Mouse (Mus musculus) brown adipose tissue, adult 24 weeks (tissue): ENCODE data around the gene Gon7. TPM values are rescaled to one million over a fixed set of nuclear protein-coding genes. Genes with fewer than 3 reads are reported as not detected.

Experiments used
- H3K27ac ChIP-seq: fragments of 200-500 bp; replicated peaks from 2 replicates; pipeline ENCODE4 v1.5.1; 2012; ENCODE audit warnings: low read depth, mild to moderate bottlenecking, low read length
- H3K4me1 ChIP-seq: fragments of 200-500 bp; 2 replicates; pipeline ENCODE4 v1.6.1; 2012; ENCODE audit warnings: low read length, mixed read lengths; ENCODE audit not compliant: control insufficient read depth, insufficient read depth, insufficient read length
- H3K4me3 ChIP-seq: fragments of 200-500 bp; 2 replicates; pipeline ENCODE4 v1.5.1; 2012; ENCODE audit warnings: low read depth, mild to moderate bottlenecking, low read length, moderate library complexity; ENCODE audit not compliant: insufficient read depth
- polyA plus RNA-seq: library from polyadenylated mRNA; stranded (reverse); fragments of >200 nt; gene quantifications from 2 replicates; pipeline ENCODE4 v1.2.4, GENCODE M21; 2012; ENCODE audit not compliant: missing spikeins, insufficient read depth, insufficient read length

Gene Gon7
- 7.5 and 8.8 TPM in 2 replicates for polyA plus RNA-seq

- Histone ChIP-seq H3K27ac (peak within 1 kb of the TSS; percentile 86), H3K4me1 (peaks cover 6% of the 10 kb centered on the region; the same call in 1 of the 2 replicates), H3K4me3 (peak within 1 kb of the TSS; percentile 98)
Observed at GRCm38 (mm10) chr12:102757689-102758402, at the start of gene Gon7, which contains the start of the genes Gm28051 and Ubr7. Gene Gon7, minus strand, starts transcription at chr12:102757803. Gene Gm28051, minus strand, starts transcription at chr12:102757765. Gene Ubr7, plus strand, starts transcription at chr12:102757967.

- Histone ChIP-seq H3K27ac (no peak overlapping the region), H3K4me1 (no peaks in the 10 kb centered on the region), H3K4me3 (no peak overlapping the region)
Observed at GRCm38 (mm10) chr12:102799528-102799927, 41.9 kb upstream of the Gon7 start.

GRCm38 (mm10) chr12:102787927-102788326, 30.3 kb upstream of the Gon7 start:
- no peaks in the 10 kb centered on the region for H3K4me1 ChIP-seq
- H3K27ac ChIP-seq = no peak overlapping the region

GRCm38 (mm10) chr12:102785593-102785985, 28.0 kb upstream of the Gon7 start:
- no peaks in the 10 kb centered on the region for H3K4me1 ChIP-seq
- no peak overlapping the region for H3K27ac ChIP-seq
- H3K4me3 ChIP-seq = no peak overlapping the region

More at GRCm38 (mm10) chr12:102787927-102788326, 30.3 kb upstream of the Gon7 start:
- H3K4me3 ChIP-seq = no peak overlapping the region

GRCm38 (mm10) chr12:102784899-102785592, 27.4 kb upstream of the Gon7 start:
- no peak overlapping the region for H3K4me3 ChIP-seq
- H3K27ac ChIP-seq = no peak overlapping the region
- H3K4me1 ChIP-seq = no peaks in the 10 kb centered on the region

- Histone ChIP-seq H3K4me3 (no peak overlapping the region), H3K4me1 (no peaks in the 10 kb centered on the region), H3K27ac (no peak overlapping the region)
Observed at GRCm38 (mm10) chr12:102782841-102783240, 25.2 kb upstream of the Gon7 start.

- Histone ChIP-seq H3K27ac (no peak overlapping the region), H3K4me3 (no peak overlapping the region), H3K4me1 (no peaks in the 10 kb centered on the region)
Observed at GRCm38 (mm10) chr12:102779452-102779851, 21.8 kb upstream of the Gon7 start.

GRCm38 (mm10) chr12:102778151-102778550, 20.5 kb upstream of the Gon7 start:
- Histone ChIP-seq H3K4me1 (no peaks in the 10 kb centered on the region), H3K27ac (no peak overlapping the region), H3K4me3 (no peak overlapping the region)

- Histone ChIP-seq H3K4me3 (no peak overlapping the region), H3K27ac (no peak overlapping the region), H3K4me1 (no peaks in the 10 kb centered on the region)
Observed at GRCm38 (mm10) chr12:102776035-102776434, 18.4 kb upstream of the Gon7 start.

- Histone ChIP-seq H3K27ac (no peak overlapping the region), H3K4me1 (no peaks in the 10 kb centered on the region)
Observed at GRCm38 (mm10) chr12:102772676-102773075, 15.1 kb upstream of the Gon7 start.

GRCm38 (mm10) chr12:102771601-102772000, 14.0 kb upstream of the Gon7 start:
- Histone ChIP-seq H3K4me1 (no peaks in the 10 kb centered on the region), H3K4me3 (no peak overlapping the region), H3K27ac (no peak overlapping the region)

More at GRCm38 (mm10) chr12:102772676-102773075, 15.1 kb upstream of the Gon7 start:
- H3K4me3 ChIP-seq = no peak overlapping the region

- no peak overlapping the region for H3K27ac ChIP-seq
- no peaks in the 10 kb centered on the region for H3K4me1 ChIP-seq
- no peak overlapping the region for H3K4me3 ChIP-seq
Observed at GRCm38 (mm10) chr12:102769000-102769399, 11.4 kb upstream of the Gon7 start.

GRCm38 (mm10) chr12:102763696-102764095, 6.1 kb upstream of the Gon7 start:
- Histone ChIP-seq H3K27ac (no peak overlapping the region), H3K4me3 (no peak overlapping the region), H3K4me1 (peaks cover 3% of the 10 kb centered on the region; the same call in 1 of the 2 replicates)

GRCm38 (mm10) chr12:102761668-102762067, 4.1 kb upstream of the Gon7 start:
- no peak overlapping the region for H3K4me3 ChIP-seq
- H3K4me1 ChIP-seq = peaks cover 4% of the 10 kb centered on the region; the same call in 1 of the 2 replicates
- H3K27ac ChIP-seq = no peak overlapping the region

- Histone ChIP-seq H3K4me1 (peaks cover 6% of the 10 kb centered on the region; the same call in 1 of the 2 replicates), H3K27ac (peak overlapping the region; percentile 80), H3K4me3 (peak overlapping the region; percentile 98)
Observed at GRCm38 (mm10) chr12:102758936-102759335, 1.3 kb upstream of the Gon7 start.
